Mouse (Mus musculus): ENCODE measurements at regions not wholly inside any gene's neighbourhood (a gene's known extent, or its start where the extent isn't known, plus 50 kb on each side); places are given as distances from the start of the nearest gene placed in this dataset.

- DNase-seq (ENCODE audit: extremely low spot score, low spot score): no peak
Measured at GRCm38 (mm10) chr11:23169742-23170428, 86.0 kb upstream of the Xpo1 start.

- DNase-seq (ENCODE audit: extremely low spot score, low spot score): no peak
Measured at GRCm38 (mm10) chr11:23170813-23171212, 85.0 kb upstream of the Xpo1 start.

- DNase-seq (ENCODE audit: extremely low spot score, low spot score): no peak
Measured at GRCm38 (mm10) chr11:23171760-23172159, 84.1 kb upstream of the Xpo1 start.

- no peak for DNase-seq (ENCODE audit: extremely low spot score, low spot score)
Measured at GRCm38 (mm10) chr11:23181647-23182046, 74.2 kb upstream of the Xpo1 start.

GRCm38 (mm10) chr11:23185211-23185610, 70.6 kb upstream of the Xpo1 start:
- no peak for DNase-seq (ENCODE audit: extremely low spot score, low spot score)

GRCm38 (mm10) chr11:23201701-23202449, 54.0 kb upstream of the Xpo1 start:
- no peak for DNase-seq (ENCODE audit: extremely low spot score, low spot score)

GRCm38 (mm10) chr11:23203566-23203965, 52.3 kb upstream of the Xpo1 start:
- DNase-seq (ENCODE audit: extremely low spot score, low spot score): no peak

GRCm38 (mm10) chr11:23204041-23204440, 51.8 kb upstream of the Xpo1 start:
- no peak for DNase-seq (ENCODE audit: extremely low spot score, low spot score)
